Mouse (Mus musculus): ENCODE measurements around the gene Spryd3. TPM values are rescaled to one million over a fixed set of nuclear protein-coding genes. Genes with fewer than 3 reads are reported as not detected.

Gene Spryd3
- 14.1 and 15.2 TPM in 2 replicates for polyA plus RNA-seq (2012; rRNA removed)

GRCm38 (mm10) chr15:102136129-102136758 lies at the start of gene Spryd3:
Gene Spryd3, minus strand, starts transcription at chr15:102136234.

GRCm38 (mm10) chr15:102150301-102151135 lies 14.5 kb upstream of the Spryd3 start, which contains the start of gene Soat2:
Gene Soat2, plus strand, starts transcription at chr15:102150526.

GRCm38 (mm10) chr15:102144274-102144711 lies 8.3 kb upstream of the Spryd3 start, which contains the start of gene Igfbp6:
Gene Igfbp6, plus strand, starts transcription at chr15:102144362.

GRCm38 (mm10) chr15:102100161-102100981 lies 35.7 kb downstream of the Spryd3 start, which contains the start of gene Tns2:
Gene Tns2, plus strand, starts transcription at chr15:102100413.

GRCm38 (mm10) chr15:102073559-102074069 lies 62.4 kb downstream of the Spryd3 start, which contains the start of gene Eif4b:
Gene Eif4b, plus strand, starts transcription at chr15:102073773.

Other genes with a start within 250 kb of the Spryd3 start
- gene Krt76, start 243.3 kb downstream of the Spryd3 start, polyA plus RNA-seq (2012; rRNA removed): not detected in 2 replicates
- gene Krt4, start 211.5 kb downstream of the Spryd3 start, polyA plus RNA-seq (2012; rRNA removed): 0.10 and 0.16 TPM in 2 replicates
- gene Krt79, start 195.9 kb downstream of the Spryd3 start, polyA plus RNA-seq (2012; rRNA removed): 0.04 TPM in 1 of 2 replicates, not detected in the other
- gene Krt78, start 181.9 kb downstream of the Spryd3 start, polyA plus RNA-seq (2012; rRNA removed): 0.01 TPM in 1 of 2 replicates, not detected in the other
- 70.7 and 89.5 TPM in 2 replicates for gene Krt8, start 131.8 kb downstream of the Spryd3 start, polyA plus RNA-seq (2012; rRNA removed)
- 69.9 and 86.6 TPM in 2 replicates for gene Krt18, start 108.1 kb downstream of the Spryd3 start, polyA plus RNA-seq (2012; rRNA removed)
- 57.2 and 64.5 TPM in 2 replicates for gene Eif4b, start 62.5 kb downstream of the Spryd3 start, polyA plus RNA-seq (2012; rRNA removed)
- 9.6 and 10.3 TPM in 2 replicates for gene Tns2, start 35.8 kb downstream of the Spryd3 start, polyA plus RNA-seq (2012; rRNA removed)
- 2.3 and 2.6 TPM in 2 replicates for gene Igfbp6, start 8.1 kb upstream of the Spryd3 start, polyA plus RNA-seq (2012; rRNA removed)
- 26.4 and 26.5 TPM in 2 replicates for gene Soat2, start 14.3 kb upstream of the Spryd3 start, polyA plus RNA-seq (2012; rRNA removed)
- 17.1 and 18.6 TPM in 2 replicates for gene Zfp740, start 67.0 kb upstream of the Spryd3 start, polyA plus RNA-seq (2012; rRNA removed)
- 137 and 161 TPM in 2 replicates for gene Csad, start 68.5 kb upstream of the Spryd3 start, polyA plus RNA-seq (2012; rRNA removed)
- gene Itgb7, start 95.7 kb upstream of the Spryd3 start, polyA plus RNA-seq (2012; rRNA removed): 2.8 and 2.9 TPM in 2 replicates
- gene Rarg, start 121.3 kb upstream of the Spryd3 start, polyA plus RNA-seq (2012; rRNA removed): 3.1 and 3.6 TPM in 2 replicates
- 0.01 and 0.02 TPM in 2 replicates for gene Gm9918, start 134.3 kb upstream of the Spryd3 start, polyA plus RNA-seq (2012; rRNA removed)
- 14.0 and 14.1 TPM in 2 replicates for gene Mfsd5, start 143.2 kb upstream of the Spryd3 start, polyA plus RNA-seq (2012; rRNA removed)
- gene Espl1, start 160.0 kb upstream of the Spryd3 start, polyA plus RNA-seq (2012; rRNA removed): 8.2 and 8.8 TPM in 2 replicates
- 87.7 and 89.5 TPM in 2 replicates for gene Pfdn5, start 189.9 kb upstream of the Spryd3 start, polyA plus RNA-seq (2012; rRNA removed)
- 25.2 and 28.0 TPM in 2 replicates for gene Myg1, start 195.5 kb upstream of the Spryd3 start, polyA plus RNA-seq (2012; rRNA removed)
- gene Aaas, start 214.5 kb upstream of the Spryd3 start, polyA plus RNA-seq (2012; rRNA removed): 18.3 and 19.1 TPM in 2 replicates
- gene Sp7, start 230.9 kb upstream of the Spryd3 start, polyA plus RNA-seq (2012; rRNA removed): 0.01 TPM in 2 replicates